Mouse (Mus musculus) limb, embryonic 13.5 days (tissue): Measurements from ENCODE around the gene Lrr1. TPM values are rescaled to one million over a fixed set of nuclear protein-coding genes. Genes with fewer than 3 reads are reported as not detected.

Experiments used
- ATAC-seq: fragments of 200-750 bp; cut with Nextera tagmentation; 2 replicates; pipeline ENCODE4 v1.8.0; 2017; ENCODE audit warnings: low read depth, moderate number of reproducible peaks, moderate TSS enrichment; ENCODE audit not compliant: low FRiP score
- H3K27ac ChIP-seq: fragments of 300-500 bp; sonication (generic); 2 replicates; pipeline ENCODE4 v1.5.1; 2015; ENCODE audit warnings: inconsistent platforms, mild to moderate bottlenecking, moderate library complexity
- H3K27me3 ChIP-seq: fragments of 300-500 bp; sonication (generic); 2 replicates; pipeline ENCODE4 v1.6.1; 2015; ENCODE audit warnings: mild to moderate bottlenecking, inconsistent platforms
- H3K36me3 ChIP-seq: fragments of 300-500 bp; sonication (generic); 2 replicates; pipeline ENCODE4 v1.6.1; 2015; ENCODE audit warnings: inconsistent platforms, mild to moderate bottlenecking, moderate library complexity
- H3K4me1 ChIP-seq: fragments of 300-500 bp; sonication (generic); 2 replicates; pipeline ENCODE4 v1.6.1; 2015; ENCODE audit warnings: inconsistent platforms
- H3K4me2 ChIP-seq: fragments of 300-500 bp; sonication (generic); replicated peaks from 2 replicates; pipeline ENCODE4 v1.6.1; 2015; ENCODE audit warnings: inconsistent platforms, mild to moderate bottlenecking, moderate library complexity
- H3K4me3 ChIP-seq: fragments of 300-500 bp; sonication (generic); 2 replicates; pipeline ENCODE4 v1.5.1; 2015; ENCODE audit warnings: moderate library complexity, mild to moderate bottlenecking, inconsistent platforms
- H3K9ac ChIP-seq: fragments of 300-500 bp; sonication (generic); 2 replicates; pipeline ENCODE4 v1.6.1; 2015; ENCODE audit warnings: mild to moderate bottlenecking, inconsistent platforms
- H3K9me3 ChIP-seq: fragments of 300-500 bp; sonication (generic); 2 replicates; pipeline ENCODE4 v1.6.1; 2016; ENCODE audit warnings: inconsistent platforms
- WGBS: fragments of 180-500 bp; shearing (Covaris S2); methylation state at CpG from one replicate; pipeline ENCODE4 v1.1.7; 2015; 5-methylcytosine and 5-hydroxymethylcytosine counted together
- microRNA-seq: library from miRNA; unstranded; fragments of <30 nt; microRNA quantifications from one replicate; pipeline ENCODE4, GENCODE M21; 2016
- polyA plus RNA-seq: library from polyadenylated mRNA; unstranded; fragments of >200 nt; fragmentation: Nextera tagmentation; extraction: Ambion mirVana; gene quantifications from 2 replicates; pipeline ENCODE4 v1.2.1, GENCODE M21; 2015

Lrr1 gene
- polyA plus RNA-seq, 1 experiment from 2014 or later: 22.6 TPM

DNA sequence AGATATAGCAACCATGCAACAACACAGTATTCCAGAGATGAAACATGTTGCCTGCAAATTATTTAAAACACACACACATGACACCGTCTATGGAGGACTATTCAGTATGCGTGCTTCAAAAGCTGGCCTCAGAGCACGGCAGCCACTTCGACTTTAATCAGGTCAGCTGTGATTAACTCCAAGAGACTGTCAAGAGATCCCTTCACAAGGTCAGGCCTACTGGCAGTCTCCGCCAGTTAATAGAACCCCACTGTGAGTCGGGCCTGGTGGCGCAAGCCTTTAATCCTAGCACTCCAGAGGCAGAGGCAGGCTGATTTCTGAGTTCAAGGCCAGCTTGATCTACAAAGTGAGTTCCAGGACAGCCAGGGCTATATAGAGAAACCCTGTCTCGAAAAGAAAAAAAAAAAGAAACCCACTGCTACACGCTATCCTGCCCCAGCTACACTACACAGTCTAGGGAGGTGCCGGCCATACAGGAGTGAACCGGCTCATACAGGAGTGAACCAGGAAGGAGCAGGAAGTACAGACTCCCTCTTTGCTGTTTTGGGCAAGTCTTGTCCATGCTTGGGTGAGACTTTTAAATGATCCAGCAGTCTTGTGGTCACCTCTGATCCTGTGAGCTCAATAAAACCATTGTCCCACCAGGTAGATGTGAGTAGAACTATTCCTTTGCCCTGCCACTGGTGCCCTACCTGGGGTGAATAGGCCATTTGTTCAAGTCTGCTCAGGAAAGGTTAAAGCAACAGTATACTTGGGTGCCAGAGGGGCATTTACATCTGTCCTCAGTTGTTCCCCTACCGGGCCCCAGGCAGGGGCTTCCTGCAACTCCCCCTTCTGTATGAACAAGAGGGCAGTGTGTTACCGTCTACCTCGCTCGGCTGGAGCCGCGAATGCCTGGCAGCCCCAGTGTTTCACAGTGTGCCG lies 41.7 kb downstream of the Lrr1 start:
- WGBS: 81% methylated on average over 18 of the region's 18 CpGs
- Histone ChIP-seq H3K27ac (peak overlapping the region; percentile 70; the same call in 1 of the 2 replicates), H3K27me3 (no peaks in the 10 kb centered on the region), H3K4me3 (no peak overlapping the region), H3K36me3 (peaks cover 76% of the 10 kb centered on the region), H3K4me1 (no peaks in the 10 kb centered on the region), H3K9ac (no peak overlapping the region), H3K4me2 (no peak overlapping the region), H3K9me3 (no peaks in the 10 kb centered on the region)
- peak; percentile 86 for ATAC-seq

GRCm38 (mm10) chr12:69211057-69211456 lies 42.4 kb downstream of the Lrr1 start:
- Histone ChIP-seq H3K9ac (no peak overlapping the region), H3K36me3 (peaks cover 79% of the 10 kb centered on the region), H3K4me1 (no peaks in the 10 kb centered on the region), H3K27ac (peak overlapping the region; percentile 44; the same call in 1 of the 2 replicates), H3K4me2 (no peak overlapping the region), H3K4me3 (no peak overlapping the region), H3K9me3 (no peaks in the 10 kb centered on the region), H3K27me3 (no peaks in the 10 kb centered on the region)
- WGBS: 74% methylated on average over 5 of the region's 5 CpGs
- ATAC-seq: no peak

DNA sequence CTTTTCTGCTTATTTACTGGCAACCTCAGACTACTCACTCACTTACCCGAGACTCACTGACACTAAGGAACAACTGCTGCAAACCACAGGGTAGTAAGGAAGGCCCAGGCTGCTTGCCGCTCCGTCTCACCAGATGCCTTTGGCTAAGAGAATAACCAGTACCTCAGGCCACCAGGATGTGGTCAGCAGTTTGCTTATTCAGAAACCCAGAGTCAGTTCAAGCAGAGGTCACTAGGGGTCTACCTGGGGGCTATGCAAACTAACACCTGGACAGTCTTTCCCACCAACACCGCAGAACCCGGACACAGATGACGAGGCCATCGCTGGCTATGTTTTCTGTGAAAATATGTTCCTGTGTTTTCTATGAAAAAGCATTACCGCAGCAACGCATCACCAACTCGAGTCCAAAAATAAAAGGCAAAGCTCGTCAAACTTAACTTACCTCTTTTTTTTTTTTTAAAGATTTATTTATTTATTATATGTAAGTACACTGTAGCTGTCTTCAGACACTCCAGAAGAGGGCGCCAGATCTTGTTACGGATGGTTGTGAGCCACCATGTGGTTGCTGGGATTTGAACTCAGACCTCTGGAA lies 44.7 kb downstream of the Lrr1 start:
- Histone ChIP-seq H3K36me3 (peaks cover 79% of the 10 kb centered on the region), H3K4me2 (no peak overlapping the region), H3K9me3 (no peaks in the 10 kb centered on the region), H3K9ac (no peak overlapping the region), H3K4me1 (no peaks in the 10 kb centered on the region), H3K4me3 (no peak overlapping the region), H3K27ac (no peak overlapping the region), H3K27me3 (no peaks in the 10 kb centered on the region)
- WGBS: 94% methylated on average over 13 of the region's 13 CpGs
- no peak for ATAC-seq

GRCm38 (mm10) chr12:69214393-69214792 lies 45.8 kb downstream of the Lrr1 start:
- peaks cover 81% of the 10 kb centered on the region for H3K36me3 ChIP-seq
- no peak overlapping the region for H3K27ac ChIP-seq
- ATAC-seq: no peak
- WGBS: 95% methylated on average over 7 of the region's 7 CpGs
- no peak overlapping the region for H3K4me2 ChIP-seq
- no peaks in the 10 kb centered on the region for H3K4me1 ChIP-seq
- no peak overlapping the region for H3K9ac ChIP-seq
- H3K4me3 ChIP-seq: no peak overlapping the region
- H3K9me3 ChIP-seq: no peaks in the 10 kb centered on the region
- H3K27me3 ChIP-seq: no peaks in the 10 kb centered on the region

- Histone ChIP-seq H3K27ac (no peak overlapping the region), H3K36me3 (peaks cover 80% of the 10 kb centered on the region), H3K27me3 (no peaks in the 10 kb centered on the region), H3K9me3 (no peaks in the 10 kb centered on the region), H3K4me3 (no peak overlapping the region), H3K4me1 (no peaks in the 10 kb centered on the region), H3K9ac (no peak overlapping the region), H3K4me2 (no peak overlapping the region)
- 89% methylated on average over 3 of the region's 3 CpGs for WGBS
- ATAC-seq: no peak
These were observed 46.6 kb downstream of the Lrr1 start for GRCm38 (mm10) chr12:69215000-69215785.

- H3K4me1 ChIP-seq: no peaks in the 10 kb centered on the region
- H3K9ac ChIP-seq: no peak overlapping the region
- H3K27me3 ChIP-seq: no peaks in the 10 kb centered on the region
- H3K36me3 ChIP-seq: peaks cover 87% of the 10 kb centered on the region
- H3K9me3 ChIP-seq: no peaks in the 10 kb centered on the region
- no peak for ATAC-seq
- 95% methylated on average over 7 of the region's 7 CpGs for WGBS
- no peak overlapping the region for H3K27ac ChIP-seq
- no peak overlapping the region for H3K4me2 ChIP-seq
- no peak overlapping the region for H3K4me3 ChIP-seq
These were observed 48.0 kb downstream of the Lrr1 start for GRCm38 (mm10) chr12:69216587-69216986.

- H3K27me3 ChIP-seq: no peaks in the 10 kb centered on the region
- no peak overlapping the region for H3K4me3 ChIP-seq
- no peak for ATAC-seq
- WGBS: 92% methylated on average over 19 of the region's 19 CpGs
- H3K9me3 ChIP-seq: no peaks in the 10 kb centered on the region
- peak overlapping the region; percentile 35; the same call in 1 of the 2 replicates for H3K9ac ChIP-seq
- H3K4me2 ChIP-seq: no peak overlapping the region
- H3K27ac ChIP-seq: no peak overlapping the region
- H3K36me3 ChIP-seq: peaks cover 79% of the 10 kb centered on the region
- no peaks in the 10 kb centered on the region for H3K4me1 ChIP-seq
These were observed 52.1 kb downstream of the Lrr1 start for GRCm38 (mm10) chr12:69220613-69221277.

DNA sequence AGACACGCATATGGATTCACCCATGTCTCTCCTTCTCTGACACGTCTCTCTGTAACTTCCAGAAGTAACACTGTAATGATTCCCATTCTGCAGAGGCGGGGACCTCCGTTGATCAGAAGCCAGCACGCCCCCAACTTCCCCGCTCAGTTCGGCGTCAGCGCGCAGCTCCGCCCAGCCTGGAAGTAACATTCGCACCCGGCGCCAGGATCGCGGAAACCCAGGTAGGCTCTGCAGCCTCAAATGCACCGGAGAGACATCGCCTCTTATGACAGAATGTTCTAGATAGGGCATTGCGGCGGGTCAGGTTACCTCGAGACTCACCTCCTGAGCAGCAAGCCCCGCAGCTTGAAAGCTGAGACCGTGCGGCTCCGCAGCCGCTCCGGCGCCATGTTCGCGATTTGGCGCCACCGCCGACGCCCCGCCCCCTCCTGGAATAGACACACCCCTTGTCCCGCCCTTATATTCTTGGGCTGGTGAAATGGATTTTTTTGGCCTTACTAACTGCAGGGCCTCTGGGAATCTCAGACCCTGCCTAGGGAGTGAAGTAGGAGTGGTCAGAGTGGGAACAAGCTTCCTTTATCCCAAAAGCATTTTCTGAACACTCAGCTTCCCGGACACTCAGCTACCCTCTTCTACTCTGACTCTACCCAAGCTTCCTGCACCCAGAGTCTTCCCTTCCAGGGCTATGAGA lies 59.3 kb downstream of the Lrr1 start, which contains the start of gene Pole2:
Gene Pole2, minus strand, starts transcription at position 420 of the 691 bp plus-strand sequence.
- Histone ChIP-seq H3K9me3 (no peaks in the 10 kb centered on the region), H3K9ac (peak within 1 kb of the TSS; percentile 65), H3K4me1 (peaks cover 4% of the 10 kb centered on the region; the same call in 1 of the 2 replicates), H3K4me2 (peak within 1 kb of the TSS; percentile 59), H3K4me3 (peak within 1 kb of the TSS; percentile 65), H3K27me3 (no peaks in the 10 kb centered on the region), H3K27ac (peak within 1 kb of the TSS; percentile 89), H3K36me3 (peaks cover 23% of the 10 kb centered on the region)
- peak; percentile 97 for ATAC-seq
- WGBS: 0% methylated on average over 37 of the region's 37 CpGs

Small RNAs within 50 kb of the gene (microRNA-seq; reads per million reads assigned to microRNA genes)
- gene Gm47287 (not detected), gene Gm47295 (0.70 reads per million)

Other genes with a start within 250 kb of the Lrr1 start
- 1,605 and 1,666 TPM in 2 replicates for gene Rps29, start 9.6 kb upstream of the Lrr1 start, polyA plus RNA-seq
- gene Rpl36al, start 15.3 kb downstream of the Lrr1 start, polyA plus RNA-seq: 515 and 534 TPM in 2 replicates
- 45.1 and 48.2 TPM in 2 replicates for gene Mgat2, start 15.3 kb downstream of the Lrr1 start, polyA plus RNA-seq
- gene Gm49383, start 28.3 kb downstream of the Lrr1 start, polyA plus RNA-seq: 38.7 and 40.4 TPM in 2 replicates
- gene Dnaaf2, start 29.6 kb downstream of the Lrr1 start, polyA plus RNA-seq: 10.4 and 11.4 TPM in 2 replicates
- gene Gm49384, start 35.5 kb downstream of the Lrr1 start, polyA plus RNA-seq: 31.8 and 32.1 TPM in 2 replicates
- gene Pole2, start 59.4 kb downstream of the Lrr1 start, polyA plus RNA-seq: 26.5 and 29.8 TPM in 2 replicates
- gene Klhdc1, start 72.4 kb downstream of the Lrr1 start, polyA plus RNA-seq: 6.5 and 9.6 TPM in 2 replicates
- 160 TPM in 2 replicates for gene Klhdc2, start 127.9 kb downstream of the Lrr1 start, polyA plus RNA-seq
- 103 and 108 TPM in 2 replicates for gene Nemf, start 188.4 kb downstream of the Lrr1 start, polyA plus RNA-seq
- 45.6 and 45.9 TPM in 2 replicates for gene Arf6, start 203.3 kb downstream of the Lrr1 start, polyA plus RNA-seq
- 1.0 and 1.4 TPM in 2 replicates for gene Gm9887, start 203.6 kb downstream of the Lrr1 start, polyA plus RNA-seq